Mouse (Mus musculus): ENCODE measurements around the gene Rabep2. TPM values are rescaled to one million over a fixed set of nuclear protein-coding genes. Genes with fewer than 3 reads are reported as not detected.
"Not testable (repeated sequence)": the region's sequence is repeated elsewhere in the genome, so short reads cannot be mapped to it uniquely, and the experiment has no call there.

Rabep2 gene
- total RNA-seq, 4 experiments from 2014 or later, result 15.6 to 22.1 (median 17.1) TPM

DNA sequence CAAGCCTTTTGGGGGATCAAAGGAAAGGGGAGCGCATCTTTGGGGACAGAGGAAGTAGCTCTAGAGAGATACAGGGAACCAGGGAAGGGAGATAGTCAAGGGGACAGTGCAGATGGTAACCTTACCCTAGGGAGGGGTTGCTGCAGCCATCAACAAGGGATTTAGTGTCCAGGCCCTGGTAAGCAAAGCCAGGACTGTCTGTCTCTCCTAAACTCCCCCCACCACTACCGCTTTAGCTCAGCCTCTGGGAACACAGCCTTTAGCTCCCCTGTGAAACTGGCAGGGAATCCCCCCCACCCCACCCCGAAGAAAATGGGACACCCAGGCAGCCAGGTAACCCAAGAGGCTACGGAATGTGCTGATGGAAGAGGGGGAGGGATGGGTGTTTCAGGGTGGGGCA lies 35.0 kb downstream of the Rabep2 start:
- no peak for DNase-seq (ENCODE audit: low spot score in 2 of 2)

DNA sequence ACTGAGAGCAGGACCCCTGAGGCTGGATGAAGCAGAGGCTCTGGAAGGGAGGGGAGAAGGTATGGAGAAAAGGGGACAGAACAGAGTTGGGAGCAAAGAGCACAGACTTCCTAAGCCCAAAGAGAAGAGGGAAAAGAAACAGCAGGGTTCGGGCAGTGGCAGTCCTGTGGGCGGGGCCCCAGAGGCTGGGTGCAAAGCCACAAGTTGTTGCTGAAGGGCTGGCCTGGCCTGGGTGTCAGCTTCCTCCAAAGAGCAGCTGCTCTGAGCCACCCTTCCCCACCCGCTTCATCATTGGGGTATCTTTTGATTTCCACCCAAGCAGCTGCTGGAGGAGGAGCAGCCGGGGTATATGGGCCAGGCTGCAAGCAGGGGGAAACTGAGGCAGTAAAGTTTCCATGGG lies 35.6 kb downstream of the Rabep2 start:
- no peak for DNase-seq (ENCODE audit: low spot score in 2 of 2)

DNA sequence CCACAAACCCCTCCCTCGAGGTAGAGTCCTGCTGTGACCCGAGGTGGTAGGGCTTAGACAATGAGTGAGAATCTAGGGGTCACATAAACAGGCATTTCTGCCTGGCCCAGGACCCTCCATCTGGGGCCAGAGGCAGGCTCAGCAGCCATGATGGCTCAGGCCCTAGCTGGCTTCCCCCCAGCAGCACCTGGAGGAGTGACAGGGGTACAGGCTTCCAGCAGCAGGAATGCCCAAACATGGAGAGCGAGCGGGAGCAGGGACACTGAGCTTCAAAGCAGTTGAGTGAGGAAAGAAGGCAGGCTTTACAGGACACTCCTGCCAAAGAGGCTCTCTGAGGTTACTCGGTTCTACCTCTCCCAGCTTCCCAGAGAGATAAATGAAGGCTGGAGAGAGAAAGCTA lies 36.3 kb downstream of the Rabep2 start:
- no peak for DNase-seq (ENCODE audit: low spot score in 2 of 2)

DNA sequence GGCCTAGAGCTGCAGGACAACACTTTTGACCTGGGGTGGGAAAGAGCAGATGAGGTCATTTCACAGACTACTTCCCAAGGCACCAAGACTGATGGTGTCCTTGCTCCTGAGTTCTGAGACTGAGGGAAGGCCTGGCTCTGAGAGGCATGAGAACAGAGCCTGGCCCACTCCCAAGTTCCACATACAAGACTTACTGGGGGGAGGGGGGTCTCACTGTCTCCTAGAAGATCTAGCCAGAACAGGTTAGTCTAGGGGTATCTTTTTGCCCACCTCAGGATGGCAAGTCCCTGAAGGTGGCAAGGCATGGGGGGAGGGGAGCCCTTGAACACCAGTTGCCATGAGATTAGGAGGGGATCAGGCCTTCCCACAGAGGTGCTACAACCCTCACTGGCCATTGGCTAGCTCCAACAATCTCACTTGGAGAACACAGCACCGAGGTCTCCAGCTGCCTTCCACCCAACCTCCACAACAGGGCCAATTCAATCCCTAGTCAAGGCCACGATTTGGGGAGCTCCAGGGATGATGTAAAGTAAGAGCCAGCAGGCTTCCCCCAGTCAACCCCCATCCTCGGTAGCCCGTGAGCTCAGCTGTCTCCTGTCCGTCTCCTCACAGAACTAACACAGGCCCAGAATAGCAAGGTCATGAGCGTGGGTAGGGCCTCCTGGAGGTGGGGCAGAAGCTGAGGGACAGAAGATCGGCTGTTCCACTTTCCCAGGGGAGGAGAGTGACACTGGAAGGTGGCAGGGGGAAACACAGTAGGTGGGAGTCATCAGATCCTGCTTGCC lies 36.9 kb downstream of the Rabep2 start:
- no peak for DNase-seq (ENCODE audit: low spot score in 2 of 2)

DNA sequence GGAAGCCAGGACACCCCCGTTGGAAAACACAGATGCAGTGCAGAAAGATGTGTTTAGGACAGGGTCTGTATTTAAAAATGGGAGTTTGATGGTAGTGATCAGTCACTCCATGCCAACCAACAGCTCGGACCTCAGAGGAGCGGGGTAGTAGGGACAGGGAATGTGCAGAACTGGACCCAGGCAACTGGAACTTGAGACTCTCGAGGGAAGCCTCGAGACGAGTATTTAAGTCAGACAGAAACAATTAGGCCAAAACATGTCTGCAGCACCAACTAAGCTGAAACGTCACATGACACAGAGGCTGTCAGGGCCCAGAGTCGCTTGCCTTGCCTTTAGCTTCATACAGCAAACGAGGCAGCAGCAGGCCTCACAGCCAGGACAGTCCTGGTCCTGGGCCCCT lies 37.6 kb downstream of the Rabep2 start:
- DNase-seq (ENCODE audit: low spot score in 2 of 2), result no peak

DNA sequence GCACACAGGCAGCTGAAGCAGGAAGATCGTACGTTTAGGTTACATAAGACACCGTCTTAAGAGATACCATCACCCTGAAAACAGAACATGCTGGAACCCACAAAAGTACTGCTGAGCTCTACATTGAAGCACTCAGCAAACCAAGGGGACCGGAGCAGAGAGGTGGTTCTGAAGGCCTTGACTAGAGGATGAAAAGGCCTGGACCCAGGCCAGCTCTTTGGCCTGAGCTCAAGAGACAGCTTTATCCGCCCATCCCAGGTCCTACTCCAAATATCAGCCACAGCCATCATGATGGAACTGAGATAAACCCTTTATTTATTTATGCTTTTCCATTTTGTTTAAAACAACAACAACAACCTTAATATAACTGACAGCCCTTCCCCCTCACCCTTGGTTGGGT lies 38.1 kb downstream of the Rabep2 start:
- no peak for DNase-seq (ENCODE audit: low spot score in 2 of 2)

DNA sequence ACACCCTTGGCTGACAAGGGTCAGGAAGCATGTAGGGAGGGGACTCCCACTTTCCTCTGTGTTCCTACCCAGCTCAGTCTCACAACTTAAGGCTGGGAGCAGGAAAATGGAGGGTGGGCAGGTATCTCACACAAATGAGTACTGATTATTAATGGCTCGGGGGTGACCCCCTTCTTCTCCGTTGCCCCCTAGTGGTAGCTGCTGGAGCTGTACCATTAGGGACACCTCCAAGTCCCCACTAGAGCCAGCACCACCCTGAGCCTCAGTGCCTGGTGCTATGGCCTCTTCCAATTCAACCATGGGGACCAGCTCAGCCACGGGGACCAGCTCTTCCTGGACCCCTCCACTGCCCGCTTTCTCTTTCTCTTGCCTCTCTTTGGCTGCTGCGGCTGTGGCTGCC lies 38.7 kb downstream of the Rabep2 start:
- DNase-seq (ENCODE audit: low spot score in 2 of 2), result no peak

DNA sequence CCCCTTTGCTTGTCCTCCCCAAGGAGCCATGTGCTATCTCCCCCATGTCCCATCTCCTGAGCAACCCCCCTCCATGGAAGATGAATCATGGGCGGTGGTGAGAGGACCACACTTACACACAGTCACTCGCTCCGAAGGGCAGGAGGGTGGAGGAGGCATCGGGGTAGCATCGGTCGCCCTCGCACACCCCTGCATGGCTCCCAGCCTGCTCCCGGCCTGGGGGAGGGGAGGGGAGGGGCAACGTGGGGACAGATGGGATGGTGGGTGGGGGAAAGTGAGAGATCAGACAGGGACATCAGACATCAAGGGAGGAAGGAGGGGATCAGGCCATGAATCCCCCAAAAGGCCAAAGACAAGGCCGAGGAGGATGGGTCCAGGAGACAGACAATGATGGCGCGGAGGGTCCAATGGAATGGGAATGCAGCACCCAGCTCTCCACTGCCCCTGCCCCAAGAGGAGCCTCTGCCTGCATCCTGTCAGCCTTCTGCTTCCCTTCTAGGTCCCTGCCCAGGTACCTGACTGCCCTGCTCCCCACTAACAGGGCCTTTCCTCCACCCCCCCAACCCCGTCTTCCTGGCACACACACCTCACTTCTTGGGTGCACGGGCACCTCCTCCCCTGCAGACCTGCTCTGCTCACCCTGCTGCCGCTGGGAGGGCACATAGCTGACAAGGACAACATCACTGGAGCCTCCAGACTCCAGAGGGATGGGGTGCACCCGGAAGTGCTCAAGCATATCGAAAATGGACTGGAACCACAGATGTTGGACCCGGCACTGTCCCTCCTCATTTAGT lies 39.5 kb downstream of the Rabep2 start:
- no peak for DNase-seq (ENCODE audit: low spot score in 2 of 2)

DNA sequence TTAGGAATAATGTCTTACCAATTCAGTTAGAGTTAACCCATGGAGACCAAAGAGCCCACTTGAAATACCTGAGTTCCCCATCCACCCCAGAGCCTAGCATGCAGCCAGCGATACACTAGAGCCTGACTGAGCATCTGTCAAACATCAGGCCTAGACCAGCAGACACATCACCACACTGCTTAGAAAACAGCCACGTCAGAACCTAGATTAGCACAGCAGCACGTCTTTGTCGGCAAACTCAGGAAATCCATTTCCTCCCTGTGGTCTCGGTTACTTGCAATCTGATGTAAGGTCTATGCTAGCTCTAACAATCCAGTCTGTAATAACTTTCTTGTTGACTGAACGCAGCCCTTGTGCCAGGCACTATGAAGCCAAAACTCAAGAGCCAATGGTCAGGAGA lies 41.5 kb downstream of the Rabep2 start:
- no peak for DNase-seq (ENCODE audit: low spot score in 2 of 2)

DNA sequence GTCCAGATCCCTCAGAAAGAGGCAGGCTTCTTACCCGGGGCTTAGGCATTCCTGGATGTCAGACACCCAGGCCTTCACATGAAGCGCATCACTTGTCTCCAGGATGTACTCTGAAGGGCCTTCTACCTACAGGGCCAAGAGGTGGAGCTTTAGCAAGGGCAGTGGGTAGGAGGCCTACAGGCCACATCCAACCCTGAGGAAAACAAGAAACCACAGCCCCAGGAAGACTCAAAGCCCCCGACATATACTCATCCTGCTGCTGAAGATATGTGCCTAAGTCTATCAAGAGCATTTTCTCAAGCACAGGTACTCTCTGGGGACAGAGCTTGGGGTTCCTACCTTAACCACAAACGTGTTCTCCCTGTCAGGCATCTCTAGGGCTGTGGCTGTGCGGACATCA lies 42.8 kb downstream of the Rabep2 start:
- DNase-seq (ENCODE audit: low spot score in 2 of 2), result no peak

DNA sequence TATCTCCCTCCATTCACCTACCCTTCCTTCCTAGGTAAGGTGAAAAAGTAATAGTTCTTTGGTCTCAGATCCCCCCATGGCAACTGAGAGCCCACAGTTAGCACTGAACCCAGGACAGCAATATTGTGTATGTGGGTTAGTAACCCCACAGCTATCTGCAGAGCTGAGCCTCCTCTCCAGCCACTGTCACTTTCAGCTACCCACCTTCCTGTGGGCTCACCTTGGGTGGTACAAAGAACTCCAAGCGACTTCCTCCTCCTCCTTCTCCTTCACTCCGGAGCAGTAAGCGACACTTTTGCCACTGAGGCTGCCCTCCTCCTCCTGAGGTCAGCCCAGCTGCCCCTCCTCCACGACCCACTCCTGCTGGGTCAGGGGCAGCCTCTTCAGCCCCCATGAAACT lies 43.3 kb downstream of the Rabep2 start:
- no peak for DNase-seq (ENCODE audit: low spot score in 2 of 2)

DNA sequence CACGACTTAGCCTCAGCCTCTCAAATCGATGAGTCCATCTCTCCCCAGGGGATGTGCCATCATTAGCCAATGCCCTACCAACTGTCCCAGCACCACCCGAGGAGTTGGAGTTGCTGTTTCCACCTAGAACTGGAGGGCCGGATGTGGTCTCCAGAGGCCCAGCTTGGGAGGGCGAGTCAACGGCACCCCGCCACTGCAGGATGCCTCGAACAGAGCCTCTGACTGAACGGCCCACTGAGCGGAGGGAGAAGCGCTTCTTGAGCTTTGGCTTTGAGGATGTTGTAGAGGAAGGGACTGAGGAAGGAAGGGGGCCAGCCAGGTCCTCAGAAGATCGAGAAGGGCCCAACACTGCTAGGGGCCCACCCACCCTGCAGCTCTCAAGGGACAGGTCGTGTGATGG lies 43.7 kb downstream of the Rabep2 start:
- DNase-seq (ENCODE audit: low spot score in 2 of 2), result no peak

DNA sequence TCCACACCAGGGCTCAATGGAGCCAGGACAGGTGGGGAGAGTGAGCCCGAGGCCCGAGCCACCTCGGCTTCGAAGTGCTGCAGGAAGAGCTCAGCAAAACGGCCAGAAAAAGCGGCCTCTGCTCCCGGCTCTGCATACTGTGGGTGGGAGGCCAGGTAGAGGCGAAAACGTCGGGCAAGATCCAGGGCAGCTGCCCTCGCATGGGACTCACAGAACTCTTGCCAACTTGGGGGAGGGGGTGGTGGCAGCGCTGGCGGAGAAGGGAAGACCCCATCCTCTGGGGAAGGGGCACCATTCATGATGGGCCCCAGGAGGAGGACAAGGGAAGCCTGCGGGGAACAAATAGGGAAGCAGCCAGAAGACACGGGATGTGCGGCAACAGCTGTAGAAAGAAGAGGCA lies 44.2 kb downstream of the Rabep2 start:
- DNase-seq (ENCODE audit: low spot score in 2 of 2), result no peak

DNA sequence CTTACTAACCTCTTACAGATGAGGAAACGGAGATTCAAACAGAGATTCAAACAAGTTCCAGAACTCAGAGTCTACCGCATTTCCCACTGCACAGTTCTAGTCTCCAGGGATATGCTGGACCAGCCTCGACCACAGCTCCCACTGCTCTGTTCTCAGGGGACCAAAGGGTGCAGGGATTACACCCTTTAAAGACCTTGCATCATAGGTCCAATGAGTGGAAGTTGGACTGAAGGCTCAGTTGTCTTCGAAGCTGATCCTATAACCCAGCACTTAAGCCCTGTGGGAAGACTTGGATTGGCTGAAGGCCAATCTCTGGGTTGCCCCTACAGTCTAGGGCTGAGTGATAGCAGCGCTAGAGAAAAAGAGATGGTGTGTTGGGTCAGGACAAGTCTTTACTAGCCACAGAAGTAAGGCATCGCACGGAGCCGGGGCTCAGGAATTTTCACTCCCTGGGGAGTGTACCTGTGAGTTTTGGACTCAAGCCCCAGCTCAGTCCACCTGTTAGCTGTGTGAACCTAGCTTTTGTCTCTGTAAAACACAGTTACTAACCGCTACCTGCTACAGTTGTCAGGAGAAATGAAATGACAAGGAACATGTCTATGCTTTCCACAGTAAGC lies 45.0 kb downstream of the Rabep2 start:
- DNase-seq (ENCODE audit: low spot score in 2 of 2), result no peak

DNA sequence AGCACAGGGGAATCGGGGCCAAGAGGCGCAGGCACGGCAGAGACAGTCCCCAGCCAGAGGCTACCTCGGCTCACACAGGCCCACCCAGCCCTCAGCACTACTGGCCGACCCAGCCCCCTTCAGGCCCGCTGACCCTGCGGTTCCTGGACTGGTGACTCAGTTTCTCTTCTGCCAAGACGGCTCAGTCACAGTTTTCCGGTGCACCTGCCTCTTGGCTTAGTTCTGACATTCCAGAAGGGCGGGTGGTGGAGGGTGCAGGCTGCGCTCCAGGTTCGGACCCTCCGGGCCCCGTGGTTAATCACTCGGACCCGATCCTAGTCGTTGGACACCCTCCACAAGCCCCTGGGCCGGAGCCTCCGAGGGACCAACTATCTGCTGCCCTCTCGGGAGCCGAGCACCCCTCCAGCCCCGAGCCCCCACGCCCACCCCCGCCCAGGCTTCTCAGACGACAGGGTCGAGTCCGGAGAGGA lies 46.0 kb downstream of the Rabep2 start:
- DNase-seq (ENCODE audit: low spot score in 2 of 2), result peak in 1 of 2 experiments; percentile 24

DNA sequence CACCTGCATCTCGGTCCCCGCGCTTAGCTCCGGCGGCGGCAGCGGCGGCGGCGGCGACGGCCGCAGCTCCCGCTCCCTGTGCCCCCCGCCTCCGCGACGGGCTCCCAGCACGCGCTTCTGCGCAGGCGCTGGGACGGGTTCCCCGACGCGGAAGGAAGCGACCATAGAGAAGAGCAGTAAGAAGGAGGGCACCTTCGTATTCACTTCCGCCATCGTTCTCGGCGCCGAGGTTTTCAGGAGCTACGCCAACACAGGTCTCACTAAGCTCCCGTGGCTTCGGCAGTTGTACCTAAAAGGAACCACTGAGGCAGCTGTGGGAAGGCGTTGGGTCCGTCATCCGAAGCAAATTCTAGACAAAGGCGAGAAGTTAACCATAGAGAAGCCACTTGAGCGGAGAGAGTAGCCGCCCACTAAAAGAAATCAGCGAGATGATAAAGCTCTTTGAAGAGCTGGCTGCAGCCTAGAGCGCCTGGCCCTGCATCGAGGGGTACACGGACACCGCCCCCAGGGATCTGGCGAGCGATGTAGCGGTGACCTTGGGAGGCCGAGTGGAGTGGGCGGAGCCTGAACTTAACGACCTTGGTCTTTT lies 46.5 kb downstream of the Rabep2 start, which contains the start of gene Sh2b1:
TSS of gene Sh2b1 (minus strand) at position 432 of the 589 bp plus-strand sequence.
- DNase-seq (ENCODE audit: low spot score in 2 of 2), result peak; percentile 86 to 87

DNA sequence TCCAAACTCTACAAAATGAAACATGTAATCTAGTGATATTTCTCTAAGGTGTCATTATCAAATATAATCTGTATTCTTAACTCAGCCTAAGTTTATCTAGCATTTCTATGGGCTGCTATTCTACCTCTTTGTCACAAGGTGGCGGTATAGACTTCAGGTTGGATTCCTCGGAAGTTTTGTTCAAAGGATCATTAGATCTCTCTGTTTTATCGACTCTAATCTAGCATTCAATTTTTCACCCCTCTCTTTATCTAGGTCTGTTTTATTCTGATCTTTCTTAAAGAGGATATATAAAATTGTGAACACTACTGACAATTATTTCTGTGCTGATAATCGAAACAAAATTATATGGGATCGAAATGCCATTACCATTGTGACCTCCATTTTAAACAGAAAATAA lies 53.1 kb downstream of the Rabep2 start:
- no peak for DNase-seq (ENCODE audit: low spot score in 2 of 2)

DNA sequence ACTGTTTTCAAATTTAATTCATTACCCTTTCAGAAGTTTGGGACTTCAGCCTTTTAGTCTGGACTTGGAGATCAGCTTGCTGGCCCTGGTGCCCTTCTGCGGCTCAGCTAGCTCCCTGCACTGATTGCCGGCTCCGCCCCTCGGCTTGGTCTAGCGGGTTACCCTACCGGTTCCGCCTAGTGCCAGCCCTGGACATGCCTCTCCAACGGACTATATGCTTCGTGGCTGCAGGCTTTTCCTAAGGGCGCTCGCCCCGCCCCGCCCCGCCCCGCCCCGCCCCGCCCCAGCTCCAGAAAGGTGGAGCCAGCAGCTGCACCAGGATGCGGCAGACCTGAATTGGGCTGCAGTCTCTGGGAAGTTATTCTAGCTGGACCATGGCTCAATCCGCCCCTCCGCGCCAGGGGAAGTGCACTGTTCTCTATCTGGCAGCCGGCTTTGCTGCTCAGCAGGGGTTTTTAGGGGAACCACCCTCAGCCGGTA lies 53.9 kb downstream of the Rabep2 start:
- DNase-seq (ENCODE audit: low spot score in 2 of 2), result peak in 1 of 2 experiments; percentile 53

DNA sequence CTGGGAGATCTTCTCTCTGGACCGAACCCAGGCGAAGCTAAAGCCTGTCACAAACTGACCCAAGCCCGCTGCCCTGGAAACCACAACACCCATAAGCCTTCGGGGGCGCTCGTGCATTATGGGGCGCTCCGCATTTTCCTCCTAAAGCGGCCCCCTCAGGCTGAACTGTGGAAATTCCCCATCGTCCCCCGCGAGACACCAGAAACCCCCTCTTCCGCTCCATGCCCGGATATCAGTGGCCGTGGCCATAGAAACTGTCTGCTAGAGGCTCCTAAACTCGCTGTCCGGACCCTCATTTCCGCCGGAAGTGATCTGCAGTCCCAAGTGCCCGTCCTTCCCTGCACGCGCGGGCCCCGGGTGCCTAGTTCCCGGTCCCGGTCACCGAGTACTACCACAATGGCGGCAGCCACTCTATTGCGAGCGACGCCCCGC lies 58.5 kb downstream of the Rabep2 start, which contains the start of gene Tufm:
TSS of gene Tufm (plus strand) at position 310 of the 432 bp plus-strand sequence.
- peak; percentile 97 to 98 for DNase-seq (ENCODE audit: low spot score in 2 of 2)

DNA sequence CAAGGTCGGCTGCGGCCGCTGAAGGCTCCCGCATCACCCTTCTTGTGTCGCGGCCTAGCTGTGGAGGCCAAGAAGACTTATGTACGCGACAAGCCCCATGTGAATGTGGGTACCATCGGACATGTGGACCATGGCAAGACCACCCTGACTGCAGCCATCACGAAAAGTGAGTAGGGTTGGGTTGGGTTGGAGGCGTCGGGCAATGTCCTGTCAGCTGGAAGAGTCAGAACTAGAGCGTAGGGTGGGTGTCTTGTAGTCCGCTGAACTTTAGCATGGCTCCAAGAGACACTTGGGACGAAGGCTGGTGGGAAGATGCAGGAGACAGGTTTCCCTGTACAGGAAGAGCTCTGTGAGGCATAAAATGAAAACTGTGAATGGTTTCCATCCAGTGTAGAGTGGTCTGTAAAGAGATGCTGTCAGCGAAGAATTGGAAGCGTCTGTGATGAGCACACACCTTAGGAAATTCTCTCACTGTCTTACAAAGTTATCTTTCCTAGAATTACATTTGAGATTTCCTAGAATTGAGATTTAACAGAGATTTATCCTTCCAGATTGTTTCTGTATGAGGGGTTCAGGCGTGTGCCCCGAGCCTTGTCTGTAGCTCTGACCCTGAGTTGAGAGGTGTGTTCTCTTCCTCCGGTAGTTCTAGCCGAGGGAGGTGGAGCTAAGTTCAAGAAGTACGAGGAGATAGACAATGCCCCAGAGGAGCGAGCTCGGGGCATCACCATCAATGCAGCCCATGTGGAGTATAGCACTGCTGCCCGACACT lies 59.2 kb downstream of the Rabep2 start:
- DNase-seq (ENCODE audit: low spot score in 2 of 2), result not testable (repeated sequence)

DNA sequence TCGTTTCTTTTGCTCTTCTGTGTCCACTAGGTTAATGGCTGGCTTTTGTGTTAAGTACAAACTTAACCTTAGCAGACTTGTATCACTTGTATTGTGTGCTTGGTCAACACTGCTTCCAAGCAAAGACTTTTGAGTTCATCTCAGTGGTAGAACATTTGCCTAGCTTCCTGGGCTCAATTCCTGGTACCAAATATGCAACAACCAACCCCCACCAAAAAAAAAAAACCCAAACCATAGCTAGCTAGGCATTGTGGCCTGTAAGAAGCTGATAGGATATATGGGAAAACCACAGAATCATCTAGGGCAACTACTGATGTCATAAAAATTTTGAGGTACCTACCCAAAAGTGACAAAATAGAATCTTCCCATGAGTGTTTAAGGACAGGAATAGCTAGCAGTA lies 62.4 kb downstream of the Rabep2 start:
- no peak for DNase-seq (ENCODE audit: low spot score in 2 of 2)

Measured in layer of hippocampus, adult 8-10 months (tissue).